In the genomic region with DNA sequence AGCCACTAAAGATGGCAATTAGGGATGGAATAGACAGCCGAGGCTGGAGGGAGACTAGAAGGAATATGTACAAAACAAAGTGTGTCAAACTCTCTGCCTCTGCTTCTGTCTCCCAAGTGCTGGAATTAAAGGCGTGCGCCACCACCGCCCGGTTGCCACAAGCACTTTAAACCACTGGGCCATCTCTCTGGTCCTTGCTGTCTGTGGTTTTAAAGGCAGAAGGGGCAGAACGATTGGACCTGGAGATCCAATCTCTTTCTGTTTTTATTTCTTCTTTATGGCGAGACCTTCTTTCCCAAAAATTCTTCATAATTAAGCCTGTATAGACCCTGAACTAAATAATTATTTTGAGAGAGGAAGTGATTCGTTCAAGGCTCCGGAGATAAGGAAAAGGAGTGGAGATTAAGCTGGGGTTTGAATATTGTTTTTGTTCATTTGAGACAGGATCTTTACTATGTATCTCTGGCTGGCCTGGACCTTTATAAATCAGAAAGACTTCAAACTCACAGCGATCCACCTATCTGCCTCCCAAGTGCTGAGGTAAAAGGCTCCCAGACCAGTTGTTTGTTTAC, we compare ENCODE assay signal across 8 mouse cellular contexts. TPM values are rescaled to one million over a fixed set of nuclear protein-coding genes. Genes with fewer than 3 reads are reported as not detected.
DNase-seq lines count a peak whose midpoint lies in the region; ATAC-seq and TF ChIP-seq lines count a peak whose summit lies in the region.

No protein-coding gene starts in this region.

- intact Hi-C loops in gastrocnemius, adult 2 months (cut with DNase I), result loop anchor here (2.0 kb wide), 1 partner anchor 24 kb away; the partner anchor contains the start of gene Tmem39b

- ATAC-seq in heart, postnatal 0 days (ENCODE audit: insufficient read depth, low read depth), result no peak; the same call in 1 of the 2 replicates

- no peaks in the 10 kb centered on the region for H3K27me3 ChIP-seq in heart, postnatal 0 days (ENCODE audit: control insufficient read depth, insufficient read depth, low read length)
- H3K27me3 ChIP-seq in megakaryocyte, embryonic 14.5 days (replicated peaks), result no peaks in the 10 kb centered on the region

- in situ Hi-C loops in ES-E14 (cut with MboI; ENCODE audit: low sequenced_read_pairs in 2 of 2, unreplicated experiment in 2 of 2), result no loop called here

- H3K36me3 ChIP-seq in ES-E14 (ENCODE audit: control insufficient read depth, insufficient read depth, low read length, poor library complexity, severe bottlenecking), result peaks cover 3% of the 10 kb centered on the region; the same call in 1 of the 2 replicates
- peaks cover 13% of the 10 kb centered on the region for H3K36me3 ChIP-seq in heart, postnatal 0 days (replicated peaks; ENCODE audit: control insufficient read depth, insufficient read depth, low read length)
- peaks cover 30% of the 10 kb centered on the region for H3K36me3 ChIP-seq in megakaryocyte, embryonic 14.5 days (replicated peaks; ENCODE audit: low read length)

- no peak for DNase-seq in gastrocnemius, adult 2 months
- DNase-seq in gastrocnemius, adult 8-10 months (ENCODE audit: low spot score in 2 of 2), result no peak
- DNase-seq in ES-E14 (ENCODE audit: low read depth, low spot score), result no peak
- no peak for DNase-seq in heart, postnatal 0 days (ENCODE audit: low spot score)
- no peak for DNase-seq in cerebellum, postnatal 14 days
- no peak for DNase-seq in adipocyte (ENCODE audit: low spot score)
- no peak for DNase-seq in adrenal gland, postnatal 14 days

- H3K4me3 ChIP-seq in gastrocnemius, adult 2 months, result peak overlapping the region; percentile 93
- peak overlapping the region; percentile 84 to 99 for H3K4me3 ChIP-seq in ES-E14 (ENCODE audit: insufficient read depth in 1 of 2, low read depth in 1 of 2, low read length in 2 of 2, poor library complexity in 1 of 2, severe bottlenecking in 1 of 2)
- peak overlapping the region; percentile 90 for H3K4me3 ChIP-seq in heart, postnatal 0 days (ENCODE audit: low read depth, low read length)
- peak overlapping the region; percentile 95 for H3K4me3 ChIP-seq in megakaryocyte, embryonic 14.5 days (replicated peaks)

- H3K9ac ChIP-seq in ES-E14 (ENCODE audit: insufficient read depth, low read depth, low read length, poor library complexity, severe bottlenecking), result peak overlapping the region; percentile 42; the same call in 1 of the 2 replicates
- H3K9ac ChIP-seq in heart, postnatal 0 days (replicated peaks; ENCODE audit: low read depth, low read length), result peak overlapping the region; percentile 97; the same call in 1 of the 2 replicates

- H3K27ac ChIP-seq in gastrocnemius, adult 2 months, result peak overlapping the region; percentile 98
- no peak overlapping the region for H3K27ac ChIP-seq in ES-E14 (ENCODE audit: insufficient read depth, low read depth, low read length, poor library complexity, severe bottlenecking)
- peak overlapping the region; percentile 97 for H3K27ac ChIP-seq in heart, postnatal 0 days (ENCODE audit: low read depth)

- H3K4me2 ChIP-seq in heart, postnatal 0 days (ENCODE audit: low read depth, low read length), result peak overlapping the region; percentile 86

- TF ChIP-seq CTCF in gastrocnemius, adult 2 months (IDR thresholded peaks at IDR 0.05), result 0 out of 2 replicates have a peak, but pooled peaks have one; percentile 1
- TF ChIP-seq CTCF in heart, postnatal 0 days (IDR thresholded peaks at IDR 0.05; ENCODE audit: low read depth), result no peak

- 2% methylated on average over 10 of the region's 10 CpGs for WGBS in heart, postnatal 0 days

- no peaks in the 10 kb centered on the region for H3K9me3 ChIP-seq in ES-E14 (ENCODE audit: control insufficient read depth, insufficient read depth, low read depth, low read length)
- H3K9me3 ChIP-seq in heart, postnatal 0 days (replicated peaks; ENCODE audit: control insufficient read depth, low read length), result no peaks in the 10 kb centered on the region
- H3K9me3 ChIP-seq in megakaryocyte, embryonic 14.5 days, result no peaks in the 10 kb centered on the region

- 0 out of 4 replicates have a peak, but pooled peaks cover 0 to 1% of the 10 kb centered on the region in 2 experiments for H3K4me1 ChIP-seq in ES-E14 (ENCODE audit: control insufficient read depth in 2 of 2, insufficient read depth in 2 of 2, low read length in 2 of 2, poor library complexity in 1 of 2)
- peaks cover 15% of the 10 kb centered on the region for H3K4me1 ChIP-seq in heart, postnatal 0 days (ENCODE audit: control insufficient read depth, insufficient read depth)
- peaks cover 23% of the 10 kb centered on the region for H3K4me1 ChIP-seq in megakaryocyte, embryonic 14.5 days

- no peak for TF ChIP-seq EP300 in heart, postnatal 0 days (IDR thresholded peaks at IDR 0.05; ENCODE audit: low read depth)

TF ChIP-seq in ES-E14, 5 proteins besides CTCF, POLR2A, EP300 and RAD21:
- TF ChIP-seq ZC3H11A (IDR thresholded peaks at IDR 0.05; ENCODE audit: borderline replicate concordance, low read depth, low read length) (no peak), HCFC1 (IDR thresholded peaks at IDR 0.05; ENCODE audit: borderline replicate concordance, insufficient read depth, low read length) (no peak), CHD2 (IDR thresholded peaks at IDR 0.05; ENCODE audit: low read depth, low read length) (no peak), MAFK (IDR thresholded peaks at IDR 0.05; ENCODE audit: insufficient read depth, low read depth, low read length) (no peak), ZNF384 (IDR thresholded peaks at IDR 0.05; ENCODE audit: low read depth, low read length) (no peak)

RNA-seq across cellular contexts. Expression of gene Kpna6, which starts 0.4 kb away (rescaled TPM):
- 10 to 100 TPM; 80.9 to 85.9 TPM for total RNA-seq in gastrocnemius, adult 2 months (2021)
- total RNA-seq in gastrocnemius, adult 8-10 months (2022), result 10 to 100 TPM; 69.1 to 77.9 (median 76.0) TPM
- total RNA-seq in ES-E14 (2012; rRNA removed), result 29.4 and 39.4 TPM in 2 replicates
- total RNA-seq in heart, postnatal 0 days (2014; rRNA removed; ENCODE audit: low replicate concordance), result 48.8 and 52.3 TPM in 2 replicates
- 9.3 and 10.4 TPM in 2 replicates for polyA plus RNA-seq in heart, postnatal 0 days (2015; fragmentation: Nextera tagmentation; extraction: Ambion mirVana)
- polyA plus RNA-seq in megakaryocyte, embryonic 14.5 days (2012; ENCODE audit: insufficient read depth, low replicate concordance), result 6.8 and 9.0 TPM in 2 replicates
- 80.6 and 81.7 TPM in 2 replicates for total RNA-seq in adrenal gland, postnatal 14 days (2021)

RNA-seq across cellular contexts. Expression of gene Tmem39b, which starts 23.7 kb away (rescaled TPM):
- 1 to 10 TPM; 3.1 to 4.4 TPM for total RNA-seq in gastrocnemius, adult 2 months (2021)
- total RNA-seq in gastrocnemius, adult 8-10 months (2022), result 1 to 10 TPM; 1.8 to 4.9 (median 3.3) TPM
- total RNA-seq in ES-E14 (2012; rRNA removed), result 15.8 and 16.9 TPM in 2 replicates
- 3.6 and 11.8 TPM in 2 replicates for total RNA-seq in heart, postnatal 0 days (2014; rRNA removed; ENCODE audit: low replicate concordance)
- 3.9 and 4.1 TPM in 2 replicates for polyA plus RNA-seq in heart, postnatal 0 days (2015; fragmentation: Nextera tagmentation; extraction: Ambion mirVana)
- polyA plus RNA-seq in megakaryocyte, embryonic 14.5 days (2012; ENCODE audit: insufficient read depth, low replicate concordance), result 51.4 and 264 TPM in 2 replicates
- 11.6 and 12.9 TPM in 2 replicates for total RNA-seq in adrenal gland, postnatal 14 days (2021)

RNA-seq across cellular contexts. Expression of gene Txlna, which starts 32.1 kb away (rescaled TPM):
- total RNA-seq in gastrocnemius, adult 2 months (2021), result 10 to 100 TPM; 19.7 to 21.1 TPM
- 10 to 100 TPM; 10.9 to 20.3 (median 15.6) TPM for total RNA-seq in gastrocnemius, adult 8-10 months (2022)
- 61.5 and 72.9 TPM in 2 replicates for total RNA-seq in ES-E14 (2012; rRNA removed)
- 28.3 and 28.5 TPM in 2 replicates for total RNA-seq in heart, postnatal 0 days (2014; rRNA removed; ENCODE audit: low replicate concordance)
- polyA plus RNA-seq in heart, postnatal 0 days (2015; fragmentation: Nextera tagmentation; extraction: Ambion mirVana), result 22.7 and 23.2 TPM in 2 replicates
- 17.9 and 24.0 TPM in 2 replicates for polyA plus RNA-seq in megakaryocyte, embryonic 14.5 days (2012; ENCODE audit: insufficient read depth, low replicate concordance)
- 61.2 and 64.9 TPM in 2 replicates for total RNA-seq in adrenal gland, postnatal 14 days (2021)

RNA-seq across cellular contexts. Expression of gene Ccdc28b, which starts 49.2 kb away (rescaled TPM):
- total RNA-seq in gastrocnemius, adult 2 months (2021), result 10 to 100 TPM; 31.1 to 38.4 TPM
- total RNA-seq in gastrocnemius, adult 8-10 months (2022), result 10 to 100 TPM; 27.9 to 33.0 (median 30.8) TPM
- 9.1 and 11.1 TPM in 2 replicates for total RNA-seq in ES-E14 (2012; rRNA removed)
- 41.9 and 55.1 TPM in 2 replicates for total RNA-seq in heart, postnatal 0 days (2014; rRNA removed; ENCODE audit: low replicate concordance)
- 58.0 and 58.6 TPM in 2 replicates for polyA plus RNA-seq in heart, postnatal 0 days (2015; fragmentation: Nextera tagmentation; extraction: Ambion mirVana)
- polyA plus RNA-seq in megakaryocyte, embryonic 14.5 days (2012; ENCODE audit: insufficient read depth, low replicate concordance), result 32.9 and 39.7 TPM in 2 replicates
- 56.7 and 67.4 TPM in 2 replicates for total RNA-seq in adrenal gland, postnatal 14 days (2021)

RNA-seq across cellular contexts. Expression of gene Iqcc, which starts 54.1 kb away (rescaled TPM):
- 10 to 100 TPM in 1 of 2 experiments, 1 to 10 TPM in 1; 9.0 to 10.8 TPM for total RNA-seq in gastrocnemius, adult 2 months (2021)
- total RNA-seq in gastrocnemius, adult 8-10 months (2022), result 10 to 100 TPM in 1 of 4 experiments, 1 to 10 TPM in 3; 7.3 to 11.4 (median 8.7) TPM
- 7.9 and 8.7 TPM in 2 replicates for total RNA-seq in ES-E14 (2012; rRNA removed)
- total RNA-seq in heart, postnatal 0 days (2014; rRNA removed; ENCODE audit: low replicate concordance), result 6.3 TPM in 2 replicates
- polyA plus RNA-seq in heart, postnatal 0 days (2015; fragmentation: Nextera tagmentation; extraction: Ambion mirVana), result 23.0 and 26.3 TPM in 2 replicates
- polyA plus RNA-seq in megakaryocyte, embryonic 14.5 days (2012; ENCODE audit: insufficient read depth, low replicate concordance), result 9.7 TPM in 1 of 2 replicates, not detected in the other
- total RNA-seq in adrenal gland, postnatal 14 days (2021), result 26.7 and 34.9 TPM in 2 replicates
